Mouse (Mus musculus) brain, embryonic 14.5 days (tissue): Measurements from ENCODE around the gene Trio. TPM values are rescaled to one million over a fixed set of nuclear protein-coding genes. Genes with fewer than 3 reads are reported as not detected.
A peak's percentile ranks its signal among the peaks of the same experiment; 100 is the strongest.

Source experiments
- DNase-seq: peaks from one replicate; pipeline ENCODE4 v3.0.0-alpha.2; 2011; ENCODE audit warnings: low read depth
- CTCF ChIP-seq: fragments of 200-500 bp; IDR thresholded peaks from 2 replicates; pipeline ENCODE4 v1.5.1; 2012; ENCODE audit warnings: inconsistent platforms, mild to moderate bottlenecking, moderate library complexity, borderline replicate concordance; ENCODE audit not compliant: insufficient read depth, insufficient read length; ENCODE audit errors: extremely low read depth
- POLR2A ChIP-seq: fragments of 200-500 bp; IDR thresholded peaks from 2 replicates; pipeline ENCODE4 v1.6.1; 2012; ENCODE audit warnings: mild to moderate bottlenecking, inconsistent platforms, borderline replicate concordance; ENCODE audit not compliant: poor library complexity, insufficient read depth, insufficient read length, severe bottlenecking; ENCODE audit errors: extremely low read depth
- polyA plus RNA-seq: library from polyadenylated mRNA; depleted of rRNA; stranded (reverse); fragments of >200 nt; gene quantifications from 2 replicates; pipeline ENCODE4 v1.2.3, GENCODE M21; 2012; rRNA removed

Trio gene
- polyA plus RNA-seq, 1 experiment, result 202 TPM

DNA sequence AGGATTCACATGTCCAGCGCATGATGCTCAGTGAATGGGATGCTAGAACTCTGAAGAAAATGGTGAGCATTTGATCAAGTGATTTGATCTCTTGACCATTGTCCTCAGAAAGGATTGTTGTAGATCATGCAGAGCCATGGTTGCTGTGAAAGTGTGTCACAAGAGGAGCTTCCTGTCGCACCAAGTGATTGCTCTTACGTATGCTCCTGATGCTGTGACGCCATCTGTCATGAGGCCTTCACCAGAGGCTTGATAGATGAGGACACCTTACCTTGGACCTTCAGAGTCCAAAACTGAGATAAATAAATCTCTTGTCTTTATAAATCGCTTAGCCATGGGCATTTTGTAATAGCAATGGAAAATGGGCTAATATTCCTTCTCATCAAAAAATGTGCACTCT lies 328.0 kb downstream of the Trio start:
- TF ChIP-seq POLR2A (no peak), CTCF (no peak)
- no peak for DNase-seq

GRCm38 (mm10) chr15:27693235-27693634 lies 332.4 kb downstream of the Trio start:
- no peak for DNase-seq
- TF ChIP-seq CTCF, result no peak
- TF ChIP-seq POLR2A, result no peak

- TF ChIP-seq CTCF (no peak), POLR2A (no peak)
- no peak for DNase-seq
Measured at GRCm38 (mm10) chr15:27692161-27692560, 333.5 kb downstream of the Trio start.

- no peak for DNase-seq
- TF ChIP-seq CTCF (no peak), POLR2A (no peak)
Measured at GRCm38 (mm10) chr15:27691213-27691612, 334.4 kb downstream of the Trio start.

DNA sequence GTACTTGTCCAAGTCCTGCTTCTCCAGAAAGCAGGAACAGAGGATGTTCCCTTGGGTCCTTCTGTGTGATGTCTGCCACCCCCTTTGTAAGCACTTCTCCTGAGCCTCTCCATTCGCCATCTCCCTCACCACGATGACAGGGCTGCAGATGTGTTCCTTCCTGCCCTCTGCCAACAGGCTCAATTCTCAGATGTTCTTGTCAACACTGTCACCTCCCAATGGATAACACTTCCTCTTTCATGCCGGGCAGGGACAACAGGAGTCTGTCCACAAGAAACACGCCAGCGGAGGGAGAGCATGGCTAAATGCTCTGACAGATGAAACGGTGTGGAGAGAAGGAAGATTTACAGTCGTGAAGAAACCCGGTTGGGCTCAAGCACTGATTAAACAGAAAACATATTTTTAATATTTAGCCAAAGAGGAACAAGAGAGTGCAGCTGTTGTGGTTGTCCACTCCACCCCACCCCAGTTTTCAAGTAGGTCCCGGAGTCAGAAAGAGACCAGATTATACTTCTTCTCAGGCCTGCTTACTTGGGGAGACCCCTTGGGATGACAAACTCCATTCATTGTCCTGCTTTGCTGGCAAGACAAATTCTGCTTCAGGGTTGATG lies 337.5 kb downstream of the Trio start:
- TF ChIP-seq POLR2A (no peak), CTCF (no peak)
- DNase-seq, result no peak

DNA sequence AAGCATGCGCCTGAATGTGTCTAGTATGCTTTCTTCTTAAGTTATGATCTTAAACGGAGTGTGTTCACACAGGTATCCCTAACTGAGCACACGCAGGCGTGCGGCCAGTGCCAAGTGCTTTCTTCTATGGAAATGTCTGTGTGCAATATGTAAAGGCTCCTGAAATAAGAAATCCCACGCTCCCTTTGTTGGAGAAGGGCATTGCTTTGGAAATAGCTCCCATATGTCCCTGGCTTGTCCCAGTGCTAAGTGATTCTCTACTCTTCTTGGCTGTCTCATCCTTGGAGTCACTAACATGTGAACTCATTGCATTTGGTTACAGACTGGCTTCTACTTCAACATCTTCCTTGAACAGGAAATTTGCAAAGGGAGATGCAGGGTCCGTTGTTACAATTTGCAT lies 340.8 kb downstream of the Trio start:
- TF ChIP-seq CTCF (no peak), POLR2A (no peak)
- no peak for DNase-seq

GRCm38 (mm10) chr15:27683206-27683605 lies 342.4 kb downstream of the Trio start:
- TF ChIP-seq POLR2A, result no peak
- no peak for TF ChIP-seq CTCF
- no peak for DNase-seq

DNA sequence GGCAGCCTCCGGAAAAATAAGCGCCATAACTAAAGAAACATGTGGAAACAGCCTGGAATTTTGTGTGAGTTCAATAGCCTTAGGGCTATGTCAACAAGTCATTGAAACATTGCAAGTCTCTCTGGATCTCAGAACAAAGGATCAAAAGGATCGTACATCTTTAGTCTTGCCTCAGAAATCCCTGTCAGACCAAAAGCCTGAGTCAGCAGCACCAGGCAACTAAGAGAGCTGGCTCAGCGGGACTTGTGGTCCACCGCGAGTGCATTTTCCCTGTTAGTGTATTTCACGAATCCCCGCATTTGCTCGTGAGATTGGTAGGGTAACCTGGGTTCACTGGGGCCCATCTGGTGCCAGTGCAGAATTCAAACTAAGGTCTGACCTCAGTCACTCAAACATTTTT lies 343.0 kb downstream of the Trio start:
- peak; percentile 51 for DNase-seq
- TF ChIP-seq POLR2A, result no peak
- no peak for TF ChIP-seq CTCF

DNA sequence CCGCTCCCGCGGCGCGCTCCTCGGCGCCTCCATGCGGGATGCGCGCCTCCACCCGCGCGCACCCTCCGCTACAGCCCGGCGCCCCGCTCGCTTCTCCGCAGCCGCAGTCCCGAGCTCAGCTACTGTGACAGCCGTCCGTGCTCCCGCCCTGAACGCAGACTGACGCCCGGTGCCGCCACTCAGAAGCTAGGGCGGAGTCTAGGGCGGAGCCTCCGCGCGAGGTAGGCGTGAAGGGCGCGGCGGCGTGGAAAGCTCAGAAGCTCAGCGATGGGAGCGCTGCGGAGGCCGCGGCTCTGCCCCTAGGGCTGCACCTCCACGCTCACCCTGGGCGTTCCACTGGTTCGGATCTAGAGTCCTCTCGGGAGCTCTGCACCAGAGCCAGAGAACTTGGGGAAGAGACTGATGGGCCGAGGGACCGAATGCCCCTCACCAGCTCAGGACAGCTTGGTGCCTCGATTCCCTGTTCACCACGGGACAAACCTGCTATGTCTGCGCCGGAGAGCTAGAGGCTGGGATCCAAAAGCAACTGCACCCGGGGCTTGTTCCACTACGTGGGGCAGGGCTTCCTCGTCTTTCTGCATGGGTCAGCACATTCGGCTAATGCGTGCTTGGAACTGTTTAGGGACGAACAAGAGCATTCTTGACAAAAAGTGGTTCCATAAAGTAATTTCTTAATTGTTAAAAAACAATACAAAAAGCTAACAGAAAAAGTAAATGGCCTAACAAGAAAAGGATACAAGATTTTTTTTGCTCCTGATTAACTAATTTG lies 344.0 kb downstream of the Trio start, which contains the start of gene Otulinl:
Gene Otulinl (minus strand): TSS at position 161 of the 769 bp plus-strand sequence.
- TF ChIP-seq POLR2A, result peak; percentile 45
- no peak for TF ChIP-seq CTCF
- peak; percentile 98 for DNase-seq

DNA sequence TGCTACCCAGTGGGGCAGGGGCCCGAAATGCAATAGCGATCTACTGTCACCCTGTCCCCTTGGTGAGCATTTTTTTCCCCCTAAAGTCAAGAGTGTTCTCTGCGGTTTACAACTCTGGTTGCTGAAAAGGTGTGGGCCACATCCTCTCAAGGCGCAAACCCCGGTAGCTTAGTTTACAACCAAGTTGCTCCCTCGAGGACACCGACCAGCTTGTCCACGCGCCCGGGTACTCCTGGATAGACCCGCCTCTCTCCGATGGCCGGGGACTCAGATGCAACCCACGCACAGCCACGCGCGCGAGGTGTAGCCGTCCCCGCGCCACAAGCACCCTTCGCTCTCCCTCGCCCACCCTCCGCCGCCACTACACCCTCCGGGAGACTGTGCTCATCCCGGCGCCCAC lies 344.7 kb downstream of the Trio start:
- no peak for DNase-seq
- TF ChIP-seq POLR2A (no peak), CTCF (no peak)

Other genes starting within 250 kb of the Trio start
- gene Dnah5, start 177.9 kb upstream of the Trio start, polyA plus RNA-seq, result 0.20 and 0.36 TPM in 2 replicates